Mouse (Mus musculus) heart, postnatal 0 days (tissue): ENCODE data around the gene Gm9376.

Experiments
- CTCF ChIP-seq: IDR thresholded peaks from 2 replicates; pipeline ENCODE4 v1.5.1; 2016; ENCODE audit warnings: antibody characterized with exemption, control low read depth, low read depth
- EP300 ChIP-seq: IDR thresholded peaks from 2 replicates; pipeline ENCODE4 v1.6.1; 2016; ENCODE audit warnings: antibody characterized with exemption, low read depth

DNA sequence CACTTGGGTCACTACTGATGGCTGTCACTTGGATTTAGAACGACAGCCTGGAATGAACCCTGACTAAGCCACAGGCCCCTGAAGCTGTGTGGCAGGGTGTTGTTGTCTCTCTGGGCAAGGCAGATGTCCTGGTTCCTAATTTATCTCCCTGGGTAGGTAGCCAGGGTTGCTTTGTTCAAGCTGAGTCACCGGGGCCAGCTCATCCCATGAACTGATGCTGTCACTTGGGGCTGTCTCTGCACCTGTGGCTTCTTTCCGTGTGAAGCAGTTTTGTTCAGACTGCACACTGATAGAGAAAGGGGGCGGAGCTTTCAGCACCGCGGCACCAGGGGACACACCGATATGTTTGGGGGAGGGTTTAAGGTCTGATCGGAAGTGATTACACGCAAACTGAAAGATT lies 37.8 kb downstream of the Gm9376 start:
- TF ChIP-seq CTCF (no peak), EP300 (no peak)
